Mouse (Mus musculus): ENCODE data around the gene Hmbs. TPM values are rescaled to one million over a fixed set of nuclear protein-coding genes. Genes with fewer than 3 reads are reported as not detected.
"Not testable (repeated sequence)": the region's sequence is repeated elsewhere in the genome, so short reads cannot be mapped to it uniquely, and the experiment has no call there.

Hmbs gene
- total RNA-seq, 2 experiments from 2014 or later: 1,215 to 2,720 TPM

GRCm38 (mm10) chr9:44325768-44326370 is 18.2 kb downstream of the Hmbs start, which contains the start of gene Dpagt1:
Gene Dpagt1 (plus strand): TSS chr9:44326019.
- no peak for ATAC-seq (replicated peaks; ENCODE audit: low FRiP score, poor library complexity, severe bottlenecking)

GRCm38 (mm10) chr9:44325032-44325767 is 18.8 kb downstream of the Hmbs start:
- ATAC-seq (replicated peaks; ENCODE audit: low FRiP score, poor library complexity, severe bottlenecking): not testable (repeated sequence)

- ATAC-seq (replicated peaks; ENCODE audit: low FRiP score, poor library complexity, severe bottlenecking): no peak
These were observed 19.9 kb downstream of the Hmbs start for GRCm38 (mm10) chr9:44324147-44324546.

- not testable (repeated sequence) for ATAC-seq (replicated peaks; ENCODE audit: low FRiP score, poor library complexity, severe bottlenecking)
These were observed 20.4 kb downstream of the Hmbs start for GRCm38 (mm10) chr9:44323656-44324055.

GRCm38 (mm10) chr9:44320799-44321133 is 23.3 kb downstream of the Hmbs start:
- no peak for ATAC-seq (replicated peaks; ENCODE audit: low FRiP score, poor library complexity, severe bottlenecking)

GRCm38 (mm10) chr9:44319887-44320798 is 23.9 kb downstream of the Hmbs start, which contains the start of gene C2cd2l:
Gene C2cd2l (minus strand): TSS chr9:44320285.
- ATAC-seq (replicated peaks; ENCODE audit: low FRiP score, poor library complexity, severe bottlenecking): peak; percentile 89

GRCm38 (mm10) chr9:44319105-44319886 is 24.7 kb downstream of the Hmbs start:
- ATAC-seq (replicated peaks; ENCODE audit: low FRiP score, poor library complexity, severe bottlenecking): peak; percentile 32

GRCm38 (mm10) chr9:44318826-44319095 is 25.3 kb downstream of the Hmbs start:
- ATAC-seq (replicated peaks; ENCODE audit: low FRiP score, poor library complexity, severe bottlenecking): no peak

- ATAC-seq (replicated peaks; ENCODE audit: low FRiP score, poor library complexity, severe bottlenecking): no peak
These were observed 25.8 kb downstream of the Hmbs start for GRCm38 (mm10) chr9:44318076-44318825.

- ATAC-seq (replicated peaks; ENCODE audit: low FRiP score, poor library complexity, severe bottlenecking): no peak
These were observed 26.6 kb downstream of the Hmbs start for GRCm38 (mm10) chr9:44317452-44317851.

GRCm38 (mm10) chr9:44314910-44315309 is 29.1 kb downstream of the Hmbs start:
- ATAC-seq (replicated peaks; ENCODE audit: low FRiP score, poor library complexity, severe bottlenecking): no peak

GRCm38 (mm10) chr9:44314257-44314547 is 29.8 kb downstream of the Hmbs start:
- ATAC-seq (replicated peaks; ENCODE audit: low FRiP score, poor library complexity, severe bottlenecking): no peak

GRCm38 (mm10) chr9:44313476-44314256 is 30.4 kb downstream of the Hmbs start:
- ATAC-seq (replicated peaks; ENCODE audit: low FRiP score, poor library complexity, severe bottlenecking): no peak

GRCm38 (mm10) chr9:44311136-44312134 is 32.6 kb downstream of the Hmbs start:
- ATAC-seq (replicated peaks; ENCODE audit: low FRiP score, poor library complexity, severe bottlenecking): no peak

- ATAC-seq (replicated peaks; ENCODE audit: low FRiP score, poor library complexity, severe bottlenecking): no peak
These were observed 33.3 kb downstream of the Hmbs start for GRCm38 (mm10) chr9:44310750-44311135.

- ATAC-seq (replicated peaks; ENCODE audit: low FRiP score, poor library complexity, severe bottlenecking): no peak
These were observed 34.3 kb downstream of the Hmbs start for GRCm38 (mm10) chr9:44309756-44310155.

- no peak for ATAC-seq (replicated peaks; ENCODE audit: low FRiP score, poor library complexity, severe bottlenecking)
These were observed 36.8 kb downstream of the Hmbs start for GRCm38 (mm10) chr9:44307248-44307647.

GRCm38 (mm10) chr9:44306532-44306931 is 37.5 kb downstream of the Hmbs start:
- ATAC-seq (replicated peaks; ENCODE audit: low FRiP score, poor library complexity, severe bottlenecking): no peak
